Mouse (Mus musculus) hindbrain, embryonic 12.5 days (tissue): ENCODE results near the gene Nlrp6. TPM values are rescaled to one million over a fixed set of nuclear protein-coding genes. Genes with fewer than 3 reads are reported as not detected.
"Not testable (repeated sequence)": the region's sequence is repeated elsewhere in the genome, so short reads cannot be mapped to it uniquely, and the experiment has no call there.

Source experiments
- ATAC-seq: fragments of 200-750 bp; cut with Nextera tagmentation; 2 replicates; pipeline ENCODE4 v1.8.0; 2017; ENCODE audit warnings: moderate TSS enrichment; ENCODE audit not compliant: low FRiP score
- H3K27ac ChIP-seq: fragments of 300-500 bp; sonication (generic); 2 replicates; pipeline ENCODE4 v1.5.1; 2016; ENCODE audit warnings: mild to moderate bottlenecking
- H3K27me3 ChIP-seq: fragments of 300-500 bp; sonication (generic); 2 replicates; pipeline ENCODE4 v1.6.1; 2016; ENCODE audit warnings: mild to moderate bottlenecking
- H3K36me3 ChIP-seq: fragments of 300-500 bp; sonication (generic); 2 replicates; pipeline ENCODE4 v1.6.1; 2016; ENCODE audit warnings: mild to moderate bottlenecking
- H3K4me1 ChIP-seq: fragments of 300-500 bp; sonication (generic); 2 replicates; pipeline ENCODE4 v1.6.1; 2016
- H3K4me2 ChIP-seq: fragments of 300-500 bp; sonication (generic); replicated peaks from 2 replicates; pipeline ENCODE4 v1.6.1; 2016; ENCODE audit warnings: mild to moderate bottlenecking
- H3K4me3 ChIP-seq: fragments of 300-500 bp; sonication (generic); 2 replicates; pipeline ENCODE4 v1.5.1; 2016; ENCODE audit warnings: mild to moderate bottlenecking
- H3K9ac ChIP-seq: fragments of 300-500 bp; sonication (generic); 2 replicates; pipeline ENCODE4 v1.6.1; 2016; ENCODE audit warnings: mild to moderate bottlenecking, moderate library complexity
- H3K9me3 ChIP-seq: fragments of 300-500 bp; sonication (generic); replicated peaks from 2 replicates; pipeline ENCODE4 v1.6.1; 2016; ENCODE audit warnings: mild to moderate bottlenecking
- WGBS: fragments of 180-500 bp; shearing (Covaris S2); methylation state at CpG from one replicate; pipeline ENCODE4 v1.1.7; 2016; 5-methylcytosine and 5-hydroxymethylcytosine counted together
- polyA plus RNA-seq: library from polyadenylated mRNA; unstranded; fragments of >200 nt; fragmentation: Nextera tagmentation; extraction: Ambion mirVana; gene quantifications from 2 replicates; pipeline ENCODE4 v1.2.1, GENCODE M21; 2016

The Nlrp6 gene
- 0.13 and 0.27 TPM in 2 replicates for polyA plus RNA-seq

DNA sequence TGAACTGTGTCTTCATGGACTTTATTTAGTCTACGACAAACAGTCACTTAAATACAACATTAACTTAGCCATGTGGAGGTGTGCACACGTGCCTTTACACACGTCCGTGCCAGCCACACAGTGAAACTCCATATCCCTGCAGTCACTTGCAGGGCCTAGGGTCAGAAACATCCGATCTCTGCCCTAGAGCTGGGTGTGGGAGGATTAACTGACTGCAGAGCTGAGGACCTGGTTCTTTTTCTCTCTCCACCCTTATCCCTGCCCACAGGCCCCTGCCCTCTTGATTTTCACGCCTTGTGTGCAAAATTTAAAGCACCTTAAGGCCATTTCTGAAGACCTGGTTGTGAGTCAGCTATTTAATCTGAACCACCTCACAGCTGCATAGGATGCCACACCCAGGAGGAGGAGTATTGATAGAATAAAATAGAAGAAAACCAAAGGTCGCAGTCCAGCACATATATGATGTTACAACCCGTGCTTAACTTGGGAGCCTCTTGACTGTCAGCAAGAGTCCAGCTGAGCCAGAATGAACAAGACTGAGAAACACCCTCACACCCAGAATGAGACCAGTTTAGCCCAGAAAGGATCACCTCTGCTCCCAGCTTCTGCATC, at the start of gene Nlrp6:
Nlrp6 (plus strand) TSS at position 485 of the 612 bp plus-strand sequence.
- H3K4me1 ChIP-seq, result peaks cover 17% of the 10 kb centered on the region
- H3K27ac ChIP-seq, result no peak within 1 kb of the TSS
- no peak within 1 kb of the TSS for H3K9ac ChIP-seq
- H3K36me3 ChIP-seq, result no peaks in the 10 kb centered on the region
- no peaks in the 10 kb centered on the region for H3K9me3 ChIP-seq
- peak within 1 kb of the TSS; percentile 87; the same call in 1 of the 2 replicates for H3K4me2 ChIP-seq
- WGBS, result 80% methylated on average over 8 of the region's 8 CpGs
- peaks cover 78% of the 10 kb centered on the region for H3K27me3 ChIP-seq
- ATAC-seq, result no peak
- H3K4me3 ChIP-seq, result no peak within 1 kb of the TSS

DNA sequence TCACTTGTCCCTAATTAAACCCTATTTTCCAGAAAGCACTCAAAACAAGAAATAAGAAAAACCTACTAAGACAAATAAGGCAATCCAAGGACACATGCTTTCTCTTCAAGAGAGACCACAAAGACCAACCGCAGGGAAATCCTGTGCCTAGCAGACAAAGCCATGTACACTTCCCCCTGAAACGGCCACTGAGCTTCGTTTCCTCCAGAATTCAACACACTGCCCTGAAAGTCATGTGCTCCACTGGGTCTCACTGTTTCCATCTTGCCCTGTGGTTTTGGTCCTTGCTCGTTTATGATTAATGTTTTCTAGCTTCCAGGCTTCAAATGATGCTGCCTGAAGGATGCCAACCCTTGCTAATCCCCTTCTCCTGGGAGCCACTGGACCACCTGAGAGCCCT, 46.5 kb upstream of the Nlrp6 start:
- no peak for ATAC-seq
- 95% methylated on average over 4 of the region's 4 CpGs for WGBS
- H3K36me3 ChIP-seq, result peaks cover 24% of the 10 kb centered on the region
- no peaks in the 10 kb centered on the region for H3K27me3 ChIP-seq
- no peak overlapping the region for H3K4me2 ChIP-seq
- no peak overlapping the region for H3K4me3 ChIP-seq
- no peaks in the 10 kb centered on the region for H3K9me3 ChIP-seq
- H3K27ac ChIP-seq, result no peak overlapping the region
- no peaks in the 10 kb centered on the region for H3K4me1 ChIP-seq
- no peak overlapping the region for H3K9ac ChIP-seq

DNA sequence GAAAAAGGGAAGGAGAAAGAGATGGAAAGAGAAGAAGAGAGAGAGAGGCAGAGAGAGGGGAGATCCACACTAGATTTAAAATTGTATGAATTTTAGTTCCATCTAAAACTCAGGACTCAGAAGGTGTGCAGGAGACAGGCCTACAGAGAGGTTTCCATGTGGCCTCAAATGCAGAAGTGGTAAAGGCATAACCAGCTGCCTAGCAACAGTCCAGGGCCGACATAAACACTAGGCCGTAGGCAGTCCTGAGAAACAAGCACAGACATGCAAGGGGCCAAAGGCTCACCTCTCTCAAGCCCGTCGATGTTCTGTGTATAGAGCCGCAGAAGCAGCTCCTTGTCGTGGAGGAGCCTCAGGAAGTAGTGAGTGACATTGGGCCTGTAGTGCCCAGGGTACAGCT, 43.3 kb upstream of the Nlrp6 start:
- Histone ChIP-seq H3K9me3 (no peaks in the 10 kb centered on the region), H3K36me3 (peaks cover 18% of the 10 kb centered on the region), H3K27ac (no peak overlapping the region), H3K9ac (no peak overlapping the region), H3K4me2 (no peak overlapping the region), H3K4me1 (peaks cover 6% of the 10 kb centered on the region), H3K4me3 (no peak overlapping the region), H3K27me3 (no peaks in the 10 kb centered on the region)
- 83% methylated on average over 6 of the region's 6 CpGs for WGBS
- ATAC-seq, result no peak

DNA sequence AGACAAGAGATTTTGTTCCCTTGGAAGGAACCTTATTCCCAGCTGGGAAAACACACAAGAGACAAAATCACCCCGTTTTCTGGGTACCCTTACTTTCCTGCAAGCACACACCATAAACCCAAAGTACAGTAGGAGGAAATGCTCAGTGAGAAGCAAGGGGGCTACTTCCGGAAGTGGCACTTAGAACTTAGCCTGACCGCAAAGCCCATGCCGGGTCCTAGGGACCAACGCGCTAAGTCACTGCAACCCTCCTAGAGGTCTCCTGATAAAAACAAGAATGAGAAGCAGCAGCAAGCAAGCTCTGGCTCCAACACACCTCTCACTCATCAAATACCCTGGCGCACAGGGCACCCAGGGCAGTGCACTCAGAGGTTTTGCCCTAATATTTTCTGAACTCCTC, 41.3 kb upstream of the Nlrp6 start:
- no peak overlapping the region for H3K4me2 ChIP-seq
- H3K27me3 ChIP-seq, result no peaks in the 10 kb centered on the region
- no peak overlapping the region for H3K9ac ChIP-seq
- WGBS, result 91% methylated on average over 7 of the region's 7 CpGs
- no peaks in the 10 kb centered on the region for H3K9me3 ChIP-seq
- H3K4me1 ChIP-seq, result peaks cover 16% of the 10 kb centered on the region
- H3K27ac ChIP-seq, result no peak overlapping the region
- H3K4me3 ChIP-seq, result no peak overlapping the region
- no peak for ATAC-seq
- H3K36me3 ChIP-seq, result peaks cover 11% of the 10 kb centered on the region; the same call in 1 of the 2 replicates

DNA sequence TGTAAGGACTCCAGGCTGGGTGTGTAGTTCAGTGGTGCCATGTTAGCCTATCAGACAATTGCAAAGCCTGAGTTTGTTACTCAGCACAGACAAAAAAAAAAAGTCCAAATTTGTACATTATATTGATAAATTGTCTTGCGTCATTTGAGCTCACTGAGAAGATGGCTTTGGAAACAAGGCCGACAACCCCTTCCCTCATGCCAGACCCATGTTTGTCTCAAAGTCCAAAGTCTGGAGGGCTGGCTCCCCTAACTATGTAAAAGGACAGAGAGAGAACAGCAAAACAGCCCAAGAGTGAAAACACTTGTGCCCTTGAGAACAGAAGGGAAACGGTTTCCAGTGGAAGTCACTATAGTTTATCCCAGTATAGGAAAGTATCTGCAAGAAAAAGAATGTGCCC, 40.3 kb upstream of the Nlrp6 start:
- no peak overlapping the region for H3K4me2 ChIP-seq
- H3K9me3 ChIP-seq, result no peaks in the 10 kb centered on the region
- H3K4me1 ChIP-seq, result peaks cover 16% of the 10 kb centered on the region
- no peak overlapping the region for H3K4me3 ChIP-seq
- no peak for ATAC-seq
- WGBS, result 89% methylated on average over 3 of the region's 3 CpGs
- H3K27ac ChIP-seq, result no peak overlapping the region
- H3K36me3 ChIP-seq, result 0 out of 2 replicates have a peak, but pooled peaks cover 7% of the 10 kb centered on the region
- H3K9ac ChIP-seq, result no peak overlapping the region
- no peaks in the 10 kb centered on the region for H3K27me3 ChIP-seq

DNA sequence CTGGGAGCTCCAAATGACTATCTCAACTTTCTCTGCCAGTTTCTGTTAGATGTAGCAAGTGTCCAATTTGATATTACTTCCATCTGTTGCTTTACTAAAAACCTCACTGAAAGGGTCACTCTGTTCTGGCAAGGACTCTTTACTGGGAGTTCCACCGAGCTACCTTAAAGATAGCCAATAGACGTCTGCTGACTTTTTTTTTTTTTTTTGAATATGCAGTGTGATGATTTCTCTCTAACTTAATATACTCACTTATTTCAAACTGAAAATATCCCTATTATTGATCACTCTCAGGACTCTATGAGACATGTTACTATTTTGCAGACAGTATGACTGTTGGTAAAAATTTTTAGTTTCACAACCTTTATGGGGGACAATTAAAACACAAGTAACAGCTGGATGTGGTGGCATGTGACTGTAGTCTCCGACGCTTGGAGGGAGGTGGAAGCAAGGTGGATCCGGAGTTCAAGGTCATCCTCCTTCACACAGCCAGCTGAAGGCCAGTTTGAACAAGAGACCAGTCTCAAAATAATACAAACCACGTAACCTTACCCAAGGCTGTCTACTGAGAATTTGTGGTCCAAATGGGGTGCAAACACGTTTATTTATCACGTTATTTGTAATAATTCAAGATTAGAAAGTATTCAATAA, 39.7 kb upstream of the Nlrp6 start:
- H3K9me3 ChIP-seq, result no peaks in the 10 kb centered on the region

DNA sequence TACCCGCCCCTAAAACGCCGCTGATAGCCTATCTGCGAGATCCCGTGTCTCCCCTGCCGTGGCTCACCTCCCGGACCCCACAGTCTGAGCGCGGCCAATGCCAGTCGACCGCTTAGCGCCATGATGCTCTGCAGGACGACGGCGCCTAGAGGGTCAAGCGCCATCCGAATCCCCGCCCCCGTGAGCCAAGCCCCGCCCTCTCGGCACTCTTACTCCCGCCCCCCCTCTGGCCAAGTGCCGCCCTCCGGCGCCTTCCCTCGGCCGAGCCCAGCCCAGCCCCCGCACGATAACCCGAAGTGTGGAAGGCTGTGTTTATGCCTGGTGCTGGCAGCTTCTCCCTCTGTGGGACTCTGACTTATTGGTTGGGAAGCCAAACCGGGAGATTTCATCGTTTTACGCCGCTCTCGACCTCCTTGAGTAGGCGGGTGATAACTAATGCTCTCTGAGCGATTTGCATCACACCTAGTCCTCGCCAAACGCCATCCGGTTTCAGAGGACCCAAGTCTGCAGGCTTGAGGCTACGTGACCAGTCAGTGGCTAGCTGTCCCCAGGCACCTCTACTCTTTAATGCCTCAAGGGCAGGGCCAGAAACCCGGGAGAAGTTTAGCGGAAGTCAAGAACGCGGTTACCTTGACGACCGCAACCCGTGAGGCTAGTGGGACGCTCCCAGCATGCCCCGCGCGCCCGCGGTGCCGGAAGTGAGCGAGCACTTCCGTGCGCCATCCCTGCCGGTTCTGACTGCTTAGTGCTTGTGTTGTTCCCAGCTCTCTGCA, 38.8 kb upstream of the Nlrp6 start, which contains the start of the genes Psmd13 and Sirt3:
Psmd13 (plus strand) TSS at position 273 of the 773 bp plus-strand sequence.
Sirt3 (minus strand) TSS at position 614 of the 773 bp plus-strand sequence.
- Histone ChIP-seq H3K36me3 (peaks cover 20% of the 10 kb centered on the region), H3K9me3 (no peaks in the 10 kb centered on the region), H3K27me3 (no peaks in the 10 kb centered on the region), H3K4me2 (peak within 1 kb of the TSS; percentile 69), H3K4me1 (peaks cover 16% of the 10 kb centered on the region), H3K27ac (peak within 1 kb of the TSS; percentile 79), H3K9ac (peak within 1 kb of the TSS; percentile 84), H3K4me3 (peak within 1 kb of the TSS; percentile 76)
- under 1% methylated on average over 59 of the region's 59 CpGs for WGBS
- peak; percentile 96 for ATAC-seq

More for the DNA sequence above, 39.7 kb upstream of the Nlrp6 start:
- Histone ChIP-seq H3K36me3 (peaks cover 12% of the 10 kb centered on the region; the same call in 1 of the 2 replicates), H3K27ac (no peak overlapping the region), H3K4me3 (peak overlapping the region; percentile 76), H3K27me3 (no peaks in the 10 kb centered on the region), H3K4me1 (peaks cover 16% of the 10 kb centered on the region), H3K4me2 (peak overlapping the region; percentile 69), H3K9ac (peak overlapping the region; percentile 84)
- WGBS, result 27% methylated on average over 8 of the region's 8 CpGs
- ATAC-seq, result no peak

DNA sequence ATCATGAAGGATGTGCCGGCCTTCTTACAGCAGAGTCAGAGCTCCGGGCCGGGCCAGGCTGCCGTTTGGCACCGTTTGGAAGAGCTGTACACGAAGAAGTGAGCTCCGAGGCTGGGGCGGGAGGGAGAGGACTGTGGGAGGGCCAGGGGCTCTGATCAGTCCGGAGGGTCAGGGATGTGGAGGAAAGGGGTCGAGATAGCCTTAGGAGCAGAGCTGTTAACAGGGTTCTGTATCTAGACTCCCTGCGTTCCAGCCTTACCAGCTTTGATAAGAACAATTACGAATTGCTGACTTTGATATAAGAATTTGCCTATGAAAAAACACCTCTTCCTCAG, 38.3 kb upstream of the Nlrp6 start:
- Histone ChIP-seq H3K4me2 (peak overlapping the region; percentile 69), H3K4me3 (peak overlapping the region; percentile 76), H3K27me3 (no peaks in the 10 kb centered on the region), H3K27ac (peak overlapping the region; percentile 79; the same call in 1 of the 2 replicates), H3K4me1 (peaks cover 16% of the 10 kb centered on the region), H3K36me3 (peaks cover 24% of the 10 kb centered on the region), H3K9ac (peak overlapping the region; percentile 84), H3K9me3 (no peaks in the 10 kb centered on the region)
- ATAC-seq, result peak; percentile 76
- under 1% methylated on average over 12 of the region's 12 CpGs for WGBS

DNA sequence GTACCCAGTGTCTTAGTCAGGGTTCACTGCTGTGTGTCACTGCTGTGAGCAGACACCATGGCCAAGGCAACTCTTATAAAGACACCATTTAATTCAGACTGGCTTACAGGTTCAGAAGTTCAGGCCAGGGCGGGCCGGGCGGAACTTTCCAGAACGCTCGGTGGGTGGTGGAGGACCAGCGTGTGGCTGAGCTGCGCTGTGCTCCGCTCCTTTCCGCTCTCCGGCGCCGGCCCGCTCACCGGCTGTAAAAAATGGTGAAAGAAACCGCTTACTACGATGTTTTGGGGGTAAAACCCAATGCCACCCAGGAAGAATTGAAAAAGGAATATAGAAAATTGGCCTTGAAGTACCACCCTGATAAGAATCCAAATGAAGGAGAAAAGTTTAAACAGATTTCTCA, 30.1 kb upstream of the Nlrp6 start:
- H3K4me2 ChIP-seq, H3K9ac ChIP-seq, ATAC-seq, H3K27me3 ChIP-seq, H3K4me1 ChIP-seq, H3K4me3 ChIP-seq, H3K9me3 ChIP-seq, H3K27ac ChIP-seq: not testable (repeated sequence)
- H3K36me3 ChIP-seq, result peaks cover 77% of the 10 kb centered on the region
- 96% methylated on average over 16 of the region's 16 CpGs for WGBS

DNA sequence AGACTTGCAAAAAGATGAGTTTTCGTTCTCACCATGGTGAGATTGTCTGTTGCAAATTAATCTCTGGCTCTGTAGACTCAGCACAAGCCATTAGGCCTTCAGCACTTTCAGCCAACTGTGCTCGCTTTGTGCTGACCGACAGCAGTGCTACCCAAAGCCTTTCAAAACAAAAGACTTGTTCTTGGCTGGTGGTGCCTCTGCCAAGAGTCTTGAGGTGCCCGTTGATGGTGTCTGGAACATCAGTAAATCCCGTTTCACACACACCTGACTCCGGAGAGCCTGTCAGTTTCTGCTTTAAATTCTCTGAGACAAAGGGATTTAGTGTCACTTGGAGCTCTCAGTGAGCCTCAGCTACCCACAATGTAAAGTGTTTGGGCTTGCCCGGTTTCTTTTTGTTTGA, 26.7 kb upstream of the Nlrp6 start:
- no peak overlapping the region for H3K9ac ChIP-seq
- no peak overlapping the region for H3K4me3 ChIP-seq
- 94% methylated on average over 7 of the region's 7 CpGs for WGBS

DNA sequence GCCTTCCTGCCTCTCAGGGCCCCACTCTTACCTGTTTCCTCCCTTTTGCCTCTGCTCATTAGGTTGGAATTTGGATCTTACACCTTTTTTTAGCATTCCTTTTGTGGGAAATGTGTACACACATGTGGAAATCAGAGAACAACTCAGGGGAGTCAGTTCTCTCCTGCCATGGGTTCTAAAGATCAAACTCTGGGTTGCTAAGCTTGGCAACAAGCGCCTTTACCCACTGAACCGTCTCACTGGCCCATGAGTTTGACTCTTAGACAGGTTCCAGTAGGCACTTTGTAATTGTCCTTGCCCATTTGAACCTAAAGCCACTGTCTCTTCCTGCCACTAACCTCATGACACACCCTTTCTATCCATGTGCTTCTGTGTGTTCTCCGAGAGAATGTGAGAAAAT, 26.1 kb upstream of the Nlrp6 start:
- Histone ChIP-seq H3K27me3 (no peaks in the 10 kb centered on the region), H3K4me1 (no peaks in the 10 kb centered on the region), H3K4me3 (no peak overlapping the region), H3K4me2 (no peak overlapping the region), H3K9me3 (no peaks in the 10 kb centered on the region), H3K36me3 (peaks cover 75% of the 10 kb centered on the region), H3K9ac (no peak overlapping the region), H3K27ac (no peak overlapping the region)
- no peak for ATAC-seq
- WGBS, result 95% methylated on average over 3 of the region's 3 CpGs

More for the DNA sequence above, 26.7 kb upstream of the Nlrp6 start:
- ATAC-seq, result no peak
- Histone ChIP-seq H3K36me3 (peaks cover 76% of the 10 kb centered on the region), H3K9me3 (no peaks in the 10 kb centered on the region), H3K4me2 (no peak overlapping the region), H3K27ac (no peak overlapping the region), H3K27me3 (no peaks in the 10 kb centered on the region), H3K4me1 (no peaks in the 10 kb centered on the region)

DNA sequence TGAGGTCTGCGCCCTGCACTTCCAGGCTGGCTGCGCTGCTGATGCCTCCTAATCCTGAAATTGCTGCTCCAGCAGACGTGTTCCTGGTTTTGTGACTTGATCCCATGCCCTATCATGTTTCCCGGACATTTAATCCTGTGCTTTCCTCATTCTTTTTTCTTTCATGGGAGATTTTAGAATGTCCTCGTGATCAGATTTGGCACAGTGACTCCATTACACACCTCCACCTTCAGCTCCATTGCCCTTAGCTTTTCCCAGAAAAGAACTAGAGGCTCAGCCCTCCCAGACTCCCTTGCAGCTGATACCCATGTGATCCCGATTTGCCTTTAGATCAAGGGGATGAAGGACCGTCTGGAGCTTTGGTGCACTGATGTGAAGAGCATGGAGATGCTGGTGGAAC, 22.8 kb upstream of the Nlrp6 start:
- 91% methylated on average over 7 of the region's 7 CpGs for WGBS
- Histone ChIP-seq H3K9me3 (no peaks in the 10 kb centered on the region), H3K4me1 (no peaks in the 10 kb centered on the region), H3K4me3 (no peak overlapping the region), H3K36me3 (peaks cover 58% of the 10 kb centered on the region), H3K27me3 (no peaks in the 10 kb centered on the region), H3K9ac (no peak overlapping the region), H3K4me2 (no peak overlapping the region), H3K27ac (no peak overlapping the region)
- no peak for ATAC-seq
